Comparison of ENCODE assay signal across 17 mouse cellular contexts in the genomic region with DNA sequence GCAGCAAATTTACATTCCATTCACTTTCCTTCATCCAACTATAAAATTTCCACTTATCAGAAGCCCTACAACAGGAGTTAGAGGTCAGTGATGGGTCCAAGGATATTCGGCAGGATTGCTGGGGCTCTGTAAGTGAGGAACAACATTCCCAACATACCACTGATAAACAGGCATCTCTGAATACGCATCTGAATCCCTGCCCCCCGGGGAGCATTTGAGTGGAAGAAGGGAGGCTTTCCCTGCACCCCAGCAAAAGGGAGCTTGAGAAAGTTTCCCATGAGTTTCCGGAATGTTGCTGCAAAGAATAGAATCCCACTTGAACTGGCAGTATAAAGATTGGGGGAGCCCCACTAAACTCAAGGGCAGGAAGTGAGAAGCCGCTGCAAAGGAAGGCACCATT.
"Had no signal": no experiment of that assay in that cellular context is flagged by ENCODE, and none has a peak within 500 bp of the region (broad histone marks: within the 10 kb centered on the region; RNA-seq: fewer than 3 reads in every experiment).

No protein-coding gene starts in this region.

- H3K9me3 ChIP-seq: kidney, embryonic 15.5 days; limb, embryonic 12.5 days; limb, embryonic 15.5 days; lung, embryonic 15.5 days; megakaryocyte, embryonic 14.5 days; midbrain, embryonic 10.5 days; midbrain, embryonic 13.5 days had no signal

- H3K27ac ChIP-seq: kidney, embryonic 15.5 days; limb, embryonic 12.5 days; limb, embryonic 15.5 days; liver, embryonic 14.5 days; lung, embryonic 15.5 days; midbrain, embryonic 10.5 days; midbrain, embryonic 13.5 days; stomach, postnatal 0 days had no signal

- ATAC-seq: liver, postnatal 0 days; midbrain, embryonic 13.5 days; midbrain, embryonic 16.5 days had no signal

- H3K4me1 ChIP-seq: kidney, embryonic 15.5 days; limb, embryonic 12.5 days; limb, embryonic 15.5 days; lung, embryonic 15.5 days; megakaryocyte, embryonic 14.5 days; midbrain, embryonic 13.5 days had no signal

- H3K4me3 ChIP-seq: kidney, embryonic 15.5 days; limb, embryonic 12.5 days; limb, embryonic 15.5 days; lung, embryonic 15.5 days; megakaryocyte, embryonic 14.5 days; midbrain, embryonic 10.5 days; midbrain, embryonic 13.5 days had no signal

- DNase-seq: liver, postnatal 0 days; lung, postnatal 10 days; lung, postnatal 36 days; thymus, adult 2 months; thymus, postnatal 14 days; thymus, postnatal 4 days had no signal

- H3K36me3 ChIP-seq: kidney, embryonic 15.5 days; limb, embryonic 12.5 days; limb, embryonic 15.5 days; lung, embryonic 15.5 days; midbrain, embryonic 10.5 days; midbrain, embryonic 13.5 days had no signal

- H3K9ac ChIP-seq: kidney, embryonic 15.5 days; limb, embryonic 12.5 days; limb, embryonic 15.5 days; liver, embryonic 14.5 days; liver, postnatal 0 days; lung, embryonic 15.5 days; midbrain, embryonic 13.5 days had no signal

- H3K4me2 ChIP-seq: kidney, embryonic 15.5 days; limb, embryonic 12.5 days; limb, embryonic 15.5 days; liver, embryonic 11.5 days; lung, embryonic 15.5 days; midbrain, embryonic 13.5 days had no signal

- H3K27me3 ChIP-seq: kidney, embryonic 15.5 days; limb, embryonic 12.5 days; limb, embryonic 15.5 days; lung, embryonic 15.5 days; midbrain, embryonic 13.5 days had no signal
